Mouse (Mus musculus) naive thymus-derived CD4-positive, alpha-beta T cell, adult 5 months (primary cell): Measurements from ENCODE around the gene Slc5a5. TPM values are rescaled to one million over a fixed set of nuclear protein-coding genes. Genes with fewer than 3 reads are reported as not detected.

Experiments
- polyA plus RNA-seq: library from polyadenylated mRNA; unstranded; fragments of 100-300 nt; shearing (Covaris generic); gene quantifications from one replicate; pipeline ENCODE4 v1.2.1, GENCODE M21; 2017

Slc5a5 gene
- not detected for polyA plus RNA-seq

GRCm38 (mm10) chr8:70892022-70892895, at the start of gene Slc5a5:
Slc5a5 (minus strand) TSS chr8:70892757.

GRCm38 (mm10) chr8:70905831-70906736, 13.5 kb upstream of the Slc5a5 start, which contains the start of gene Map1s:
Map1s (plus strand) TSS chr8:70905932.

GRCm38 (mm10) chr8:70897021-70897680, 4.6 kb upstream of the Slc5a5 start, which contains the start of gene Rpl18a:
Rpl18a (minus strand) TSS chr8:70897412.

GRCm38 (mm10) chr8:70873364-70873985, 19.1 kb downstream of the Slc5a5 start, which contains the start of gene Ccdc124:
Ccdc124 (minus strand) TSS chr8:70873935.

GRCm38 (mm10) chr8:70862824-70863641, 29.5 kb downstream of the Slc5a5 start, which contains the start of gene Kcnn1:
Kcnn1 (minus strand) TSS chr8:70863258.

GRCm38 (mm10) chr8:70839408-70840351, 52.9 kb downstream of the Slc5a5 start, which contains the start of gene Arrdc2:
Arrdc2 (minus strand) TSS chr8:70839720.

Other genes with a start within 250 kb of the Slc5a5 start
- gene Pgpep1, start 232.4 kb downstream of the Slc5a5 start, polyA plus RNA-seq = 0.44 TPM
- gene Lsm4, start 219.5 kb downstream of the Slc5a5 start, polyA plus RNA-seq = 329 TPM
- 969 TPM for gene Jund, start 193.8 kb downstream of the Slc5a5 start, polyA plus RNA-seq
- 0.07 TPM for gene Iqcn, start 189.3 kb downstream of the Slc5a5 start, polyA plus RNA-seq
- not detected for gene Gm3336, start 174.2 kb downstream of the Slc5a5 start, polyA plus RNA-seq
- 0.22 TPM for gene Pde4c, start 169.0 kb downstream of the Slc5a5 start, polyA plus RNA-seq
- 3.6 TPM for gene Rab3a, start 138.1 kb downstream of the Slc5a5 start, polyA plus RNA-seq
- 26.5 TPM for gene Mpv17l2, start 131.8 kb downstream of the Slc5a5 start, polyA plus RNA-seq
- 12.9 TPM for gene Pik3r2, start 116.0 kb downstream of the Slc5a5 start, polyA plus RNA-seq
- 98.5 TPM for gene Mast3, start 87.7 kb downstream of the Slc5a5 start, polyA plus RNA-seq
- gene Il12rb1, start 84.3 kb downstream of the Slc5a5 start, polyA plus RNA-seq = 1.9 TPM
- 25.1 TPM for gene Arrdc2, start 53.0 kb downstream of the Slc5a5 start, polyA plus RNA-seq
- not detected for gene Kcnn1, start 29.5 kb downstream of the Slc5a5 start, polyA plus RNA-seq
- gene Ccdc124, start 18.8 kb downstream of the Slc5a5 start, polyA plus RNA-seq = 45.8 TPM
- 8,391 TPM for gene Rpl18a, start 4.7 kb upstream of the Slc5a5 start, polyA plus RNA-seq
- 59.0 TPM for gene Map1s, start 13.2 kb upstream of the Slc5a5 start, polyA plus RNA-seq